24 mouse cellular contexts compared by ENCODE assay signal in the genomic region with DNA sequence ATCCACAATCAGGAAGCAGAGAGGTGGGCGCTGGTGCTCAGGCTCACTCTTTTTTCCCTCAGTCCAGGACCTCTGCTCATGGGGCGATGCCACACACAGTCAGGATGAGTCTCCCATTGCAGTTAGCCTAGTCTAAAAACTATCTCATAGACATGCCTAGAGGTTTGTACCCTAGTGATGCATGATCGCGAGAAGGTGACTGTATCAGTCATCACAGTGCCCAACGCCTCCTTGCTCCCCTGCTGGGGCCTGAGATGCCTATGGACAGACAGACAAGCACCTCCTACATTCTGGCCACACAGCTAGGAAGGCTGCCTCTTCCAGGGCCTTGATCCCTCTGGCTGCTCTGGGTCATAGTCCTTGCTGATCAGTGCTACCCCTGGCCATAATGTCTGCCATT. TPM values are rescaled to one million over a fixed set of nuclear protein-coding genes. Genes with fewer than 3 reads are reported as not detected.
"Had no signal": no experiment of that assay in that cellular context is flagged by ENCODE, and none has a peak within 500 bp of the region (broad histone marks: within the 10 kb centered on the region; RNA-seq: fewer than 3 reads in every experiment).

No protein-coding gene starts in this region.

- H3K4me1 ChIP-seq: lung, embryonic 15.5 days; midbrain, embryonic 12.5 days; midbrain, embryonic 15.5 days; neural tube, embryonic 12.5 days; stomach, embryonic 15.5 days had no signal

- H3K4me2 ChIP-seq: liver, embryonic 13.5 days; liver, embryonic 15.5 days; lung, embryonic 15.5 days; midbrain, embryonic 12.5 days; midbrain, embryonic 15.5 days; neural tube, embryonic 12.5 days; stomach, embryonic 15.5 days had no signal

- H3K9me3 ChIP-seq: liver, embryonic 13.5 days; liver, embryonic 15.5 days; lung, embryonic 15.5 days; megakaryocyte, embryonic 14.5 days; midbrain, embryonic 12.5 days; midbrain, embryonic 15.5 days; neural tube, embryonic 12.5 days; stomach, embryonic 15.5 days had no signal

- H3K36me3 ChIP-seq: liver, embryonic 13.5 days; liver, embryonic 15.5 days; lung, embryonic 15.5 days; midbrain, embryonic 12.5 days; midbrain, embryonic 15.5 days; neural tube, embryonic 12.5 days; stomach, embryonic 15.5 days had no signal

- H3K4me3 ChIP-seq: liver, embryonic 13.5 days; liver, embryonic 15.5 days; lung, embryonic 15.5 days; megakaryocyte, embryonic 14.5 days; midbrain, embryonic 12.5 days; midbrain, embryonic 15.5 days; neural tube, embryonic 12.5 days; stomach, embryonic 15.5 days had no signal

- ATAC-seq: liver, postnatal 0 days; lung, postnatal 0 days; midbrain, embryonic 15.5 days had no signal

- H3K9ac ChIP-seq: liver, embryonic 13.5 days; liver, embryonic 15.5 days; liver, postnatal 0 days; lung, embryonic 15.5 days; midbrain, embryonic 12.5 days; midbrain, embryonic 15.5 days; neural tube, embryonic 12.5 days; stomach, embryonic 15.5 days had no signal

- H3K27ac ChIP-seq: liver, embryonic 13.5 days; liver, embryonic 15.5 days; lung, embryonic 15.5 days; macrophage; midbrain, embryonic 12.5 days; midbrain, embryonic 15.5 days; neural tube, embryonic 12.5 days; stomach, embryonic 15.5 days; stomach, postnatal 0 days had no signal

- H3K27me3 ChIP-seq: liver, embryonic 15.5 days; lung, embryonic 15.5 days; midbrain, embryonic 15.5 days; neural tube, embryonic 12.5 days; stomach, embryonic 15.5 days had no signal

- DNase-seq: liver, embryonic 13.5 days; liver, postnatal 0 days; lung, adult 2 months; lung, postnatal 14 days; lung, postnatal 36 days; right cerebral cortex, postnatal 14 days; thymus, adult 2 months; thymus, postnatal 25 days; thymus, postnatal 4 days had no signal

RNA-seq across cellular contexts. Expression of gene Nrarp, which starts 33.2 kb away (rescaled TPM):
- polyA plus RNA-seq: macrophage had no signal

RNA-seq across cellular contexts. Expression of gene Noxa1, which starts 52.4 kb away (rescaled TPM):
- total RNA-seq: megakaryocyte progenitor cell, adult 5-6 weeks; midbrain, postnatal 0 days; monocyte, adult 5-6 weeks; neutrophil, adult 5-6 weeks had no signal
- polyA plus RNA-seq: macrophage; midbrain, embryonic 12.5 days; midbrain, embryonic 15.5 days; midbrain, postnatal 0 days; neural tube, embryonic 12.5 days; neural tube, embryonic 14.5 days had no signal
